Mouse (Mus musculus) lung, adult 2 months (tissue): ENCODE measurements around the gene Gtf2i.

Source experiments
- CTCF ChIP-seq: fragments of 200-500 bp; IDR thresholded peaks from 2 replicates; pipeline ENCODE4 v1.5.1; 2011; ENCODE audit warnings: mild to moderate bottlenecking, low read length, control low read depth; ENCODE audit not compliant: insufficient read depth
- POLR2A ChIP-seq: fragments of 200-500 bp; IDR thresholded peaks from 2 replicates; pipeline ENCODE4 v1.6.1; 2011; ENCODE audit warnings: low read depth, mild to moderate bottlenecking, control low read depth, low read length, borderline replicate concordance; ENCODE audit errors: extremely low read depth

- TF ChIP-seq CTCF: no peak
- 0 out of 2 replicates have a peak, but pooled peaks have one; percentile 9 for TF ChIP-seq POLR2A
Measured at GRCm38 (mm10) chr5:134315623-134316350, 1.2 kb upstream of the Gtf2i start.
